Mouse (Mus musculus) lung, postnatal 0 days (tissue): ENCODE measurements around the gene Cfap54. TPM values are rescaled to one million over a fixed set of nuclear protein-coding genes. Genes with fewer than 3 reads are reported as not detected.

ENCODE experiments used
- ATAC-seq: fragments of 200-750 bp; cut with Nextera tagmentation; 2 replicates; pipeline ENCODE4 v1.8.0; 2017; ENCODE audit warnings: moderate library complexity
- DNase-seq: peaks from one replicate; pipeline ENCODE4 v3.0.0-alpha.2; 2016; ENCODE audit warnings: low spot score
- H3K27ac ChIP-seq: fragments of 300-500 bp; sonication (generic); 2 replicates; pipeline ENCODE4 v1.5.1; 2014; ENCODE audit warnings: antibody characterized with exemption, mild to moderate bottlenecking, low read length, mixed read lengths
- H3K27me3 ChIP-seq: fragments of 300-500 bp; sonication (generic); replicated peaks from 2 replicates; pipeline ENCODE4 v1.6.1; 2014; ENCODE audit warnings: low read length, mixed read lengths; ENCODE audit not compliant: insufficient read depth
- H3K36me3 ChIP-seq: fragments of 300-500 bp; sonication (generic); 2 replicates; pipeline ENCODE4 v1.6.1; 2014; ENCODE audit warnings: low read length, mixed read lengths; ENCODE audit not compliant: insufficient read depth
- H3K4me1 ChIP-seq: fragments of 300-500 bp; sonication (generic); 2 replicates; pipeline ENCODE4 v1.6.1; 2014; ENCODE audit warnings: antibody characterized with exemption, low read depth, low read length, mixed read lengths; ENCODE audit not compliant: insufficient read depth
- H3K4me2 ChIP-seq: fragments of 300-500 bp; sonication (generic); replicated peaks from 2 replicates; pipeline ENCODE4 v1.6.1; 2014; ENCODE audit warnings: low read depth, mild to moderate bottlenecking, low read length, moderate library complexity, mixed read lengths
- H3K4me3 ChIP-seq: fragments of 300-500 bp; sonication (generic); 2 replicates; pipeline ENCODE4 v1.5.1; 2014; ENCODE audit warnings: low read depth, low read length
- H3K9ac ChIP-seq: fragments of 300-500 bp; sonication (generic); replicated peaks from 2 replicates; pipeline ENCODE4 v1.6.1; 2014; ENCODE audit warnings: low read depth, mild to moderate bottlenecking
- H3K9me3 ChIP-seq: fragments of 300-500 bp; sonication (generic); 2 replicates; pipeline ENCODE4 v1.6.1; 2016; ENCODE audit warnings: low read length, mixed read lengths
- CTCF ChIP-seq: IDR thresholded peaks from 2 replicates; pipeline ENCODE4 v1.5.1; 2016; ENCODE audit warnings: antibody characterized with exemption, mild to moderate bottlenecking
- EP300 ChIP-seq: IDR thresholded peaks from 2 replicates; pipeline ENCODE4 v1.6.1; 2016; ENCODE audit warnings: antibody characterized with exemption, mild to moderate bottlenecking, control low read depth
- WGBS: fragments of 180-500 bp; shearing (Covaris S2); extraction: QIAGEN DNeasy Blood & Tissue Kit; methylation state at CpG from one replicate; pipeline ENCODE4 v1.1.7; 2014; 5-methylcytosine and 5-hydroxymethylcytosine counted together
- polyA plus RNA-seq: library from polyadenylated mRNA; unstranded; fragments of >200 nt; fragmentation: Nextera tagmentation; extraction: Ambion mirVana; gene quantifications from 2 replicates; pipeline ENCODE4 v1.2.1, GENCODE M21; 2015

The Cfap54 gene
- polyA plus RNA-seq, 1 experiment from 2014 or later = 6.2 TPM

DNA sequence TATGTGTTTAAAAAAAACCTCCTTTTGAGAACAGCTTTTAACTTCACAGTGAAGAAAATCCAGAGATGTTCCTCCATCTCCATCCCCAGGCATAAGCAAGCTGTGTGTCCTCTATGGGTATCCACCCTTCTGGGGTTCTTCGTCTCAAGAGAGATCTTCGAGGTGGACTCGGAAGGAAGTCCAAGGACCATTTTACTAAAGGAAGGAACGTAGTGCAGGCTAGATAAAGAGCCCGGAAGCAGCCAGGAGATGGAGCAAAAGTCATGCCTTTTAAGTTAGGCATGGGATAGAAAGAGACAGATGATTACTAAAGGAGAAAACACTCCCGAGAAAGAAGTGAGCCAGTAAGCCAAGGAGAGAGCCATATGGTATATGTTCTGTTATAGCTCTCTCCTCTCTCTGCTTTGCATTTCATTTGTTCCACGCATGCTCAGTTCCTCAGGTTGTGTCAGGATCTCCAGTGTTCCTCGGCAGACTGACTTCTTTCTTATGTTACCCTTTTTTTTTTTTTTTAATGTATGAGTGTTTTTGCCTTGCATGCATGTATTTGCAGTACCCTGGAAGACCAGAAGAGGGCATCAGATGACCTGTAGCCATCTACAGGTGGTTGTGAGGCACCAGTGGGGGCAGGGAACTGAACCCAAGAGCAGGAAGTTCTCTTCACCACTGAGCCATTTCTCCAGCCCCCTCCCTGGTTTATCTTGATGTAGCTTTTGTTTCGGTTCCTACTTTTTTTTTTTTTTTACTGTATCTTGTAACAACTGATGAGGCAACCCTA lies 11.1 kb downstream of the Cfap54 start:
- Histone ChIP-seq H3K4me2 (no peak overlapping the region), H3K9ac (no peak overlapping the region), H3K27ac (peak overlapping the region; percentile 76), H3K4me1 (no peaks in the 10 kb centered on the region; the same call in 1 of the 2 replicates), H3K36me3 (no peaks in the 10 kb centered on the region), H3K4me3 (no peak overlapping the region), H3K27me3 (no peaks in the 10 kb centered on the region), H3K9me3 (no peaks in the 10 kb centered on the region)
- ATAC-seq = peak; percentile 61
- TF ChIP-seq CTCF = peak; percentile 80
- peak; percentile 67; the same call in 1 of the 2 replicates for TF ChIP-seq EP300
- WGBS = 54% methylated on average over 9 of the region's 9 CpGs
- DNase-seq = peak; percentile 80

DNA sequence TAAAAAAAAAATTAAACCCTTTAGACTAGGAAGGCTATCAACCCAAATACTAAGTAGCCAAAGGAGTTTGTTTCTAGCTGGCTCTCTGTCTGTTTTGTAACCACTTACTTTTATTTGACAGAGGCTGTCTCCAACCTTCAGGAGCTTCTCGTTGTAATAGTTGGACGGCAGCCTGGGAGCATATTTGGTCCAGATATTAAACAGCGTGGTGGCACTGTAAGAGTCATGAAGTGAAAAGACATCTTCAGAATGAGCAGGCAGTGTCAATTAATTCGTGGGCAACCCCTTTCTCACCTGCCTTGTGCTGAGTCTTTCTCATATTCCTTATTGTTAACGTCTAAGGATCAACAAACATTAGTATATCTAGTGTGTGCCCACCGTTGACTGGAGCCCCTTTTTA lies 11.7 kb downstream of the Cfap54 start:
- Histone ChIP-seq H3K36me3 (no peaks in the 10 kb centered on the region), H3K4me2 (no peak overlapping the region), H3K4me3 (no peak overlapping the region), H3K9ac (no peak overlapping the region), H3K9me3 (no peaks in the 10 kb centered on the region), H3K27me3 (no peaks in the 10 kb centered on the region), H3K4me1 (no peaks in the 10 kb centered on the region; the same call in 1 of the 2 replicates), H3K27ac (peak overlapping the region; percentile 76)
- TF ChIP-seq CTCF (no peak), EP300 (no peak)
- no peak for ATAC-seq
- WGBS = 42% methylated on average over 6 of the region's 6 CpGs
- DNase-seq = no peak

DNA sequence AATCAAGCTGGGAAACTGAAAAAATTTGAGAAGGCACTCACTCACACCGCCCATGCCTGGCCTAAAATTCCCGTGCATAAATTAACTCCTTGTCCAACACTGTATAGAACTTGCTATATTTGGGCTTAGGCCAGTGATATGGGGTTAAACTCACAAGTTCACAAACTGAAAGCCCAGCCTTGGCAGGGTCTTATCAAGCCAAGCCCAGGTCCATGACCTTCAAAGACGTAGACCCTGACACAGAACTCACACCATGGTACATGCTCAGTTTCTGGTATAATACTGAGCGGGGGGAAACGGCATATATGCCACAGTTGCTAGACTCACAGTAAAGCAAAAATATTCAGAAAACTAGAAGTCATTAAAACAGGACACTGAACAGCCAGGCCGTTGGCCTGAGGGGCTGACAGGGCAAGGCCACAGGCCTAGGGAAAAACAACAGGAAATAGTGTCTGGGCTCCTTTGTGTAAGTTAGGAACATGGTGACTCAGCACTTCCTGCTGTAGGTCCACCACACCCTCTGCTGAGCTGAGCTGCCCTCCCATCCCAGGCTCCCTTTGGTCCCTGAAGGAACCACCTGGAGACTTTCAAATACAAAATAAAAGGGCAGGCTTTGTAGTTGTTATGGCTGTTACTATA lies 12.3 kb downstream of the Cfap54 start:
- ATAC-seq = peak; percentile 95
- Histone ChIP-seq H3K9me3 (no peaks in the 10 kb centered on the region), H3K9ac (no peak overlapping the region), H3K27ac (peak overlapping the region; percentile 70), H3K4me1 (no peaks in the 10 kb centered on the region; the same call in 1 of the 2 replicates), H3K36me3 (no peaks in the 10 kb centered on the region), H3K4me2 (no peak overlapping the region), H3K27me3 (no peaks in the 10 kb centered on the region), H3K4me3 (no peak overlapping the region)
- DNase-seq = peak; percentile 87
- 63% methylated on average over 6 of the region's 6 CpGs for WGBS
- TF ChIP-seq EP300 (peak; percentile 96), CTCF (no peak)

DNA sequence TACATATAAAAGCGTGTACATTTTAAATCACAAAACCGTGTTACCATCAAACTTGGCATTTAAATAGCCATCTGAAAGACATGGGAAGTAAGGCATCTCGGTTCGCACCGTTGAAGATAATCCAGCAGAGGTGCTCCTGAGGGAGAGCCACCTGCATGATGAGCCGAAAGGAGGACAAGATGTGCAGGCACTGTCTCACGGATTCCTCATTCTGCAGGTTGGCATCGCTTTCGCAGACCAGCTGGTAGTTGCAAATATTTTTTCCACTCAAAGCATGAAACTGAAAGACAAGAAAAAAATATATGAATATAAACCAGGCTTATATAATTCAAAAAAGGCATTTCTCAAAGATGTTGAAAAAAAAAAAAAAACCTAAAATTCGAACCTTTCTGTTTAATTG lies 16.4 kb downstream of the Cfap54 start:
- H3K4me2 ChIP-seq = no peak overlapping the region
- TF ChIP-seq EP300 = no peak
- no peak for TF ChIP-seq CTCF
- no peaks in the 10 kb centered on the region; the same call in 1 of the 2 replicates for H3K4me1 ChIP-seq
- no peaks in the 10 kb centered on the region for H3K27me3 ChIP-seq
- 85% methylated on average over 10 of the region's 10 CpGs for WGBS
- no peaks in the 10 kb centered on the region for H3K36me3 ChIP-seq
- no peak overlapping the region for H3K9ac ChIP-seq
- H3K4me3 ChIP-seq = no peak overlapping the region
- no peaks in the 10 kb centered on the region for H3K9me3 ChIP-seq
- no peak overlapping the region for H3K27ac ChIP-seq
- ATAC-seq (no peak), DNase-seq (no peak)

DNA sequence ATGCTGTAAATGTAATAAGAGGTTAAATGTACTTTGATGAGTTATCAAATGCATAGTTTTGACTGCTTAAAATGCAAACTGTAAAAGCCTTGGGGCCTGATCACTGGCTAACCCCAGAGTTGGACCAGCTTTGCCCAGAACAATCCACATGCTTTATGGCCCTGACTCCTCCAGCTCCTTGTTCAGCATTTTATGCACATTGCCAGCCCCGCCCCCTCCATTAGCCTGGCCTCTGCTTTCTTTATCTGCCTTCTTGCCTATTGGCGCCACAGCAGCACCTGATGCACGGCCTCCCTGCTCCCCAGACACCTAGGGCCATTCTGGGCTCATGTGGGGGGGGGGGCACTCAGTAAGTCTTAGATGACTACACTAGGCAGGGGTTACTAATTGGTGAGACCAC lies 17.8 kb downstream of the Cfap54 start:
- H3K9ac ChIP-seq = no peak overlapping the region
- no peak for TF ChIP-seq EP300
- no peak for TF ChIP-seq CTCF
- WGBS = 80% methylated on average over 3 of the region's 3 CpGs
- DNase-seq = no peak
- no peaks in the 10 kb centered on the region for H3K36me3 ChIP-seq
- no peak for ATAC-seq
- H3K4me1 ChIP-seq = no peaks in the 10 kb centered on the region
- H3K9me3 ChIP-seq = no peaks in the 10 kb centered on the region
- H3K4me3 ChIP-seq = no peak overlapping the region
- no peak overlapping the region for H3K4me2 ChIP-seq
- no peak overlapping the region for H3K27ac ChIP-seq
- H3K27me3 ChIP-seq = no peaks in the 10 kb centered on the region

DNA sequence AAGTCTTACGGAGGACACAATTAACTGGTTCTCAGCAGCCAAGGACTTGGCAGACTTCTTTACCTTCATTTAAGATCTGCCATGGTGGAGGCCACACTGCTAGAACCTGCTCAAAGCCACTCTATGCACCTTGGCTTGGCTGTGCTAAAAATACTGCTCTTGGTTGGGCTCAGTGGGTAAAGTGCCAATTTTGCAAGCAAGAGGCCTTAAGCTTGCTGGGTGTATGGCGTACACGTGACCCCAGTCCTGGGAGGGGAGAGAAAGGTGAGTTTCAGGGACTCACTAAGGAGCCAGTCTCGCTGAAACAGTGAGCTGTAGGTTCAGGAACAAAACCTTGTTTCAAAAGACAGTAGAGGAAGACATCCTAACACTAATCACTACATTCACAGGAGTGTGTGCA lies 19.0 kb downstream of the Cfap54 start:
- TF ChIP-seq EP300 = no peak
- TF ChIP-seq CTCF = no peak
- ATAC-seq = no peak
- H3K4me1 ChIP-seq = no peaks in the 10 kb centered on the region
- no peaks in the 10 kb centered on the region for H3K9me3 ChIP-seq
- H3K36me3 ChIP-seq = no peaks in the 10 kb centered on the region
- no peak overlapping the region for H3K4me3 ChIP-seq
- no peak overlapping the region for H3K4me2 ChIP-seq
- WGBS = 88% methylated on average over 4 of the region's 4 CpGs
- H3K27me3 ChIP-seq = no peaks in the 10 kb centered on the region
- H3K9ac ChIP-seq = no peak overlapping the region
- DNase-seq = no peak
- H3K27ac ChIP-seq = no peak overlapping the region
